Mouse (Mus musculus): ENCODE results near the gene Pla2g1b.

The Pla2g1b gene

GRCm38 (mm10) chr5:115447108-115447507 lies 19.0 kb upstream of the Pla2g1b start:
- no peak for DNase-seq

GRCm38 (mm10) chr5:115449247-115449646 lies 16.8 kb upstream of the Pla2g1b start:
- no peak for DNase-seq

DNA sequence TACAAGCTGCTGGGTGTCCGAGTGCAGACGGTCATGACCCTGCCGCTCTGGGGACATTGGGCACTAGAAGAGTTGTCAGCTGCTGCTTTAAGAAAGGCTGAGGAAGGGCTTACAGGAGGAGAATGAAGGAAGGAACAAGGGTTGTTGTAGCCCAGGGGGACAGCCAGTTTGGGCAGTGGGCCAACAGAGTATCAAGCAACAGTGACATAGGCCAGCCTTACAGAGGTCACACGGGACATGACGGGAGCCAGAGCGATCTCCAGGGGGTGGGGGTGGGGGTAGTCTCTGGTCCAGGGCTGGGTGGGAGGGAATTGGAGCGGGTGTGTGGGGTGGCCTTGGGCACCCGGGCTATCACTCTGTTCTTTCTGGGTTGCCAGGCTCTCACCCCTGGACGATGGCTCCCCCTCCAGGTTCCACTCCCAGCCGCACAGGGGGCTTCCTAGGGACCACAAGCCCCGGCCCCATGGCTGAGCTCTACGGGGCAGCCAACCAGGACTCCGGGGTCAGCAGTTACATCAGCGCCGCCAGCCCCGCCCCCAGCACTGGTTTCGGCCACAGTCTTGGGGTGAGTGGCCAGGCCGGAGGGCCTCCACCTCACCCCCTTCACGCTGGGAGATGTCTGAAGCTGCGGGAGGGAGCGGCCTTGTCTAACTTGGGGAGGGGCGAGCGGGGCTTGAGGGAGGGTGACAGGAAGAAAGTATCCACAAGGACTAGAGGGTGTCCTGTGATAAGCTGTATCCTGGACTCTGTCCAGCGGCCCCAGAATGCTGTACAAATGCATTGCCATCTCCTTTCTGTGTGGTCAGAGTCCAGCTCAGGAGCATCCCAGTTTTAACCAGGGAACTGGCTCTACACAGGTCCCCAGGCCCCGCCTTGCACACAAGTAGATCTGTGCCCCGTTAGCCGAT lies 15.4 kb upstream of the Pla2g1b start:
- DNase-seq, result no peak

DNA sequence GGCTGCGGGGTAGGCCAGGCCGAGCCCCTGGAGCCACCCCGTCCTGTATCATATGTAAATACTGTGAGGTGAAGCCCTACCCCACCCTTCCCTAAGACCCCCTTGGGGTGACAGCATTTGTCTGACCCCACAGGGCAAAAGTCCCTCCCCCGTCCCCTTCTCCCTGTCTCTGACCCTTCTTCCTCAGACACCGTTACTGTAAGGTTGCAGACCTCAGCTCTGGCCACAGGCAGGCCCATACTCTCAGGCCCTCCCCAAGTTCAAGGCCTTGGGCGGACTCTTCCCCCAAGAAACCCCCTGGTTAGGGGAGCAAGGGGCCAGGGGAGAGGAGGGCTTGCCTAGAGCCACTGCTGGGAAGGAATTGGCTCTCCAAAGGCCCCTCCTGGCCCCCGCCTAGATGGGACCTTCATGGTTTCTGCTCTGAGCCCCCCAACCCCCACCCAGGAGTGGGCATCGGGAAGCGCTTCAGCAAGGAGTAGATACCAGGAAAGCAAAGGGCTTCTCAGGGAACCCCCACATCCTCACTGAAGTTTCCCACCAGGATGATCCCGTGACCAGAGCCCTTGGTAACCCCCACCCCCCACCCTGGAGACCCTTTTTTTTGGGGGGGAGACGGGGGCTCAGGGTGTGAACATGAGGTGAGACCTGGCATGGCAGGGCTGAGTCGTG lies 11.5 kb upstream of the Pla2g1b start:
- no peak for DNase-seq

GRCm38 (mm10) chr5:115455838-115456237 lies 10.2 kb upstream of the Pla2g1b start:
- no peak for DNase-seq

DNA sequence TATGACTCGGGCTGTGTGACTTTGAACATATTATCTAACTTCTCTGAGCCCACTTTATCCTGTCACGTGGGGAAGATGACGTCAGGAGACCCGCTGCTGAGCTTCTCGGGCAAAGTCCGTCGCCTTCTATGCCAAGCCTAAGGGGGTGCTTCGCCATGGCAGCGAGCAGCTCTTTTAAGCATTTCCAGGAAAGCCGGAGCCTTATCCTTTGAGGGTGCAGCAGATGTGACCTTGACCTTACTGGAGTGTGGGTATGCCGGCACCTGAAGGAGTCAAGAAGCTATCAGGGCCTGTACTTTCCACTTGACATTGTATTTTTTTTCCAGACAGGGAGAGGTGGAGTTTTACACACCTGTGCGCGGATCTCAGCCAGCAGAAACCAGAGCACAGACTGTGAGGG lies 7.1 kb upstream of the Pla2g1b start:
- DNase-seq, result no peak

DNA sequence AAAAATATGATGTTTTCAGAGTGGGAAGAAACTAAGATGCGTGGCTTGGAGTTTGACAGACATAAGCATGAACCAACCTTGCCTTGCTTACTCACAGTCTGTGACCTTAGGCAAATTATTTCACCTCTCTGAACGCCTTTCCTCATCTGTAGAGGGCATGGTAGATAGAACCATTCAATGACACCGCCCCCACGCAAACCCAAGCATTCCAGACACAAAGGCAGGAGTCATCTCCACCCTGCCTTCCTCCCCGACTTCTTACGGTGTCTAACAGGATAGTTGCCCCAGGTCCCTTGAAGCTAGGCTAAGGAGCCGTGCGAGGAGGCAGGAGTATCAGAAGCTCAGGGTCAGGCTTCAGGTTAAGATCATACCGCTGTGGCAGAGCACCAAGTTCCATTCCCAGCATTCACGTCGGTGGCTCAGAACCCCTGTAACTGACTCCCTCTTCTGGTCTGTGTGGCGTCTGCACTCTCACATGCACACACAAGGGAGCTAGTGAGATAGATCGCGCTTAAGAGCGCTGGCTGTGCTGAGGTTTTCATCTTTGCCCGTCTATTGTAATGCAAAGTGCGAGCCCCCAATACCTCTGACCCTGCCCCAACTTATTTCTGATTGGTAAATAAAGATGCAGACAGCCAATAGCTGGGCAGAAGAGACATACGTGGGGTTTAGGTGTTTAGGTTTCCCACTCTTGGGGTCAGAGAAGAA lies 1.5 kb upstream of the Pla2g1b start:
- DNase-seq, result no peak

GRCm38 (mm10) chr5:115469791-115470190 lies 3.7 kb downstream of the Pla2g1b start:
- no peak for DNase-seq

GRCm38 (mm10) chr5:115470766-115471531 lies 4.9 kb downstream of the Pla2g1b start:
- DNase-seq, result peak; percentile 77

DNA sequence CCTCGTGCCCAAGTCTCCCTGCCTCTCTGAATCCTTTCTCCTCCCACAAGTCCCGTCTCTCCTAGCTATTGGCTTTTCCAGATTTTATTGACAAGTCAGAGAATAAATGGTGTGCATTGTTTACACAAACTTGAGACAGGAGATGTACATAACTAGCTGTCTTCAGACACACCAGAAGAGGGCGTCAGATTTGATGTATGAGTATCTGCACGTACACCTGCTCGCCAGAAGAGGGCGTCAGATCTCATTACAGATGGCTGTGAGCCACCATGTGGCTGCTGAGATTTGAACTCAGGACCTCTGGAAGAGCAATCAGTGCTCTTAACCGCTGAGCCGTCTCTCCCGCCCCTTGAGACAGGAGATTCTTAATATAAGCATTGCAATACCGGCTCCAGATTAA lies 7.1 kb downstream of the Pla2g1b start:
- no peak for DNase-seq

DNA sequence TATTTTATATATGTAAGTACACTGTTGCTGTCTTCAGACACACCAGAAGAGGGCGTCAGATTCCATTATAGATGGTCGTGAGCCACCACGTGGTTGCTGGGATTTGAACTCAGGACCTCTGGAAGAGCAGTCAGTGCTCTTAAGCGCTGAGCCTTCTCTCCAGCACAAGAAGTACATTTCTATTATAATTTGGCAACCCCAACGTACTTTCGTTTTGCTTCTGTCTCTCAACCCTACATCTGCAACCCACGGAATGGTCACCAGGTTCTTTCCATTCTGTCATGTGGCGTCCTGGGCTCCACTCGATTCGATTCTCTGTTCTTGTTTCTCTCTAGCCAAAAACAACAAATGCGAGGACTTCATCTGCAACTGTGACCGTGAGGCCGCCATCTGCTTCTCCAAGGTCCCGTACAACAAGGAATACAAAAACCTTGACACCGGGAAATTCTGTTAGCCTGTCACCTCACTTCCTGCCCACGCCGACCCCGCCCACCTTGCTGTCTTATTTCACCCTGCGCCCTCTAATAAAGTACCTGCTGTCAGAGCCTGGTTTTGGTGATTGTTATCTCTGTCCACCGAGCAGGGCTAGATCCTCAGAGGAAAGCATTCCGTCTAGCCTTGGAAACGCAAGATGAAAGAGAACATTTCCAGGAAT lies 8.2 kb downstream of the Pla2g1b start:
- no peak for DNase-seq

GRCm38 (mm10) chr5:115475337-115476106 lies 9.5 kb downstream of the Pla2g1b start:
- no peak for DNase-seq

DNA sequence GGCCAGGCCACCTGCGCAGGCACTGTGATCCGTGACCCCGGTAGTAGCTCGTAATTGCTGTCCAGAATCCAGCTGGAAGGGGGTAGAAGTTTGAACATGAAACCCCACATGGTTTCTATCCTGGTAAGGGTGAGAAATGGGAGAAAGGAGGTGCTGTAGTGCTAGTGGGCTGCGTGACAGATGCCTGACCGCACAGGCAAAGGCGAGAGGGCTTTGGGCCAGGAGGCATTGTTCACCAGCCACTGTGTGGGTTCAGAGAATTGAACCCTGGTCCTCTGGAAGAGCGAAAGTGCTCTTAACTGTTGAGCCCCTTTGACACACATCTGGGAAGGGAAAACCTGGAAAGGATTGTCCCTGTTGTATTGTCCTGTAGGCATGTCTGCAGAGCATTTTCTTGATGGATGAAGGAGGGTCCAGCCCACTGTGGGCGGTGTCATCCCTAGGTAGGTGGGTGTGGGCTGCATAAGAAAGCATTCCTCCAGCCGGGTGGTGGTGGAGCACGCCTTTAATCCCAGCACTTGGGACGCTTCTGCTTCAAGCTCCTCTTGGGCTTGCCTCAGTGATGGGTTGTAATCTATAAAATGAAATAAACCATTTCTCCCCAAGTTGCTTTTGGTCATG lies 10.2 kb downstream of the Pla2g1b start:
- DNase-seq, result no peak

- DNase-seq, result no peak
Observed at GRCm38 (mm10) chr5:115479561-115479960, 13.5 kb downstream of the Pla2g1b start.

- peak; percentile 43 for DNase-seq
Observed at GRCm38 (mm10) chr5:115480101-115480500, 14.0 kb downstream of the Pla2g1b start.

DNA sequence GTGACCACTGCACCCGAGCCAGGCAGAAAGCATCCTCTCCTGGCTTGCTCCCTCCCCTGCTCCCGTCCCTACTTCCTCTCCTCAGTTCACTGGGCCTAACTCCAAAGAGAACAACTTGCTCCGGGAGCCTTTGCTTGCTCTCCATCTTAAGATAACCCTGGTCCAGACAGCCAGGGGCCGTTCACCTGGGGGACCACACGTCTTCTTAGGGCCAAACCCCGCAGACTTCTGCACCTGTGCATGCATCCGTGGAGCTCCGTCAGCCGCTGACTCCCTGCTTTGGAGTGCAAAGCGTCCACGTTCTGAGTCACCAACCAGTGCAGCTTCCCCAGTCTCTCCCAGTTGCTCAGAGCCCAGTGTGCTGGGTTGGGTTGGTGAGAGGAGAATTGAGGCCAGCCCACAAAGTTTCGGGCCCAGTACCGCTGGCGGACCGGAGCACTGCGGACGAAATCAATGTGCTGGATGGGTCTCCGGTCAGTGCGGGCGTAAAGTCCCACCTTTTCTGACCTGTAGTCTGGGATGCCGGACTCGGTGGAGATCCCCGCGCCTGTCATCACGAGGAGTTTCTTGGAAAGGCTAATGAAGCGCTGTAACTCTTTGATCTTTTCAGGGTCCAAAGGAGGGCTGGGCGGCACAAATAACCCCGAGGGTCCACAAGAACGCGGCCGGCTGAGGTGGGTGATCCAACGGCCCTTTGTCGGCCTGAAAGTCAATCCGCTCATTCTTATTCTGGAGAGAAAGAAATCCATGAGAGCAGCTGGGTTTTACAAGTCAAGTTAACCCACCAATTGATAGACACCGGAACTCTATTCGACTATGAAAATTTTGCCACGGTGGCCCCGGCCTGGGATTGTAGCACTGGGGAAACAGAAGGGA lies 16.6 kb downstream of the Pla2g1b start:
- no peak for DNase-seq

- DNase-seq, result no peak
Observed at GRCm38 (mm10) chr5:115483385-115483784, 17.3 kb downstream of the Pla2g1b start.

- DNase-seq, result peak; percentile 74
Observed at GRCm38 (mm10) chr5:115483947-115484920, 18.2 kb downstream of the Pla2g1b start, which contains the start of gene Sirt4. TSS of gene Sirt4 (minus strand) at chr5:115484725.

DNA sequence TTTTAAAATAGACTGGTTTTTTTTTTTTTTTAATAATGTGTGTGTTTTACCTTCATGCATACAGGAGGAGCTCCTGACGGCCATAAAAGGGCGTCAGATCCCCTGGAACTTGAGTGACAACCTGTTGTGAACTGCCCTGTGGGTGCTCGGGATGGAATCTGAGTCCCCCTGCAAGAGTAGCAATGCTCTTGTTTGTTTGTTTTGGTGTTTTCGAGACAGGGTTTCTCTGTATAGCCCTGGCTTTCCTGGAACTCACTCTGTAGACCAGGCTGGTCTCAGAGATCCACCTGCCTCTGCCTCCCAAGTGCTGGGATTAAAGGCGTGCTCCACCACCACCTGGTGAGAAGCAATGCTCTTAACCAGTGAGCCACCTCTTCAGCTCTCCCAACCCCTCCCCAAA lies 18.9 kb downstream of the Pla2g1b start:
- DNase-seq, result no peak
